11 mouse cellular contexts compared by ENCODE assay signal in the genomic region with DNA sequence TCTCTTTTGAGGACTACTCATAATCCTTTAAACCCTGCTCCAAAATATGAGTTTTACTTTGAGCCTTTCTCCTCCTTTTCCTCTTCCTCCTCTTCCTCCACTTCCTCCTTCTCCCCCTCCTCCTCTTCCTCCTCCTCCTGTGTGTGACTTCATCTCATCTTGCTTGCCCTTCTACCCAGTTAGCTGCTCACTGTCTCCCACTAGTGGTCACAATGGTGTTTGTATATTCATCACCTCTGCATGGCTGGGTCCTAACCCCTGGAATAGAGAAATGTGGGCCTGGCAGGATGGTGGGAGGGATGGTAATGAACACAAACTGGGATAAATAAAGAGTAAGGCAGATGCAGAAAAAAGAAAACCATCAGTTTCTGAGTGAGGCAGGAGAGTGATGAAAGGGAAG.
DNase-seq lines count a peak whose midpoint lies in the region; ATAC-seq and TF ChIP-seq lines count a peak whose summit lies in the region.
"Had no signal": no experiment of that assay in that cellular context is flagged by ENCODE, and none has a peak within 500 bp of the region (broad histone marks: within the 10 kb centered on the region; RNA-seq: fewer than 3 reads in every experiment).

No protein-coding gene starts in this region.

- H3K27me3 ChIP-seq in forebrain, postnatal 0 days (ENCODE audit: insufficient read depth, low read length) = no peaks in the 10 kb centered on the region
- H3K27me3 ChIP-seq in forebrain, embryonic 14.5 days (replicated peaks; ENCODE audit: control insufficient read depth, insufficient read depth, low read length) = no peaks in the 10 kb centered on the region
- H3K27me3 ChIP-seq in liver, adult 2 months (ENCODE audit: control insufficient read depth, insufficient read depth, low read length) = no peaks in the 10 kb centered on the region
- H3K27me3 ChIP-seq in liver, embryonic 11.5 days (replicated peaks; ENCODE audit: control insufficient read depth, insufficient read depth, low read length) = no peaks in the 10 kb centered on the region
- H3K27me3 ChIP-seq in forebrain, embryonic 15.5 days = no peaks in the 10 kb centered on the region
- H3K27me3 ChIP-seq: megakaryocyte, embryonic 14.5 days had no signal

- no peak overlapping the region for H3K4me2 ChIP-seq in forebrain, postnatal 0 days (ENCODE audit: low read depth)
- H3K4me2 ChIP-seq in forebrain, embryonic 14.5 days (ENCODE audit: low read length) = no peak overlapping the region
- no peak overlapping the region for H3K4me2 ChIP-seq in liver, embryonic 11.5 days
- no peak overlapping the region for H3K4me2 ChIP-seq in forebrain, embryonic 15.5 days (replicated peaks)
- H3K4me2 ChIP-seq: heart, embryonic 11.5 days had no signal

- no peak overlapping the region for H3K9ac ChIP-seq in forebrain, postnatal 0 days
- H3K9ac ChIP-seq in forebrain, embryonic 14.5 days (ENCODE audit: low read length) = no peak overlapping the region
- H3K9ac ChIP-seq in liver, adult 2 months (ENCODE audit: low read depth, low read length) = no peak overlapping the region
- no peak overlapping the region for H3K9ac ChIP-seq in liver, embryonic 11.5 days (ENCODE audit: low read depth, low read length)
- H3K9ac ChIP-seq in forebrain, embryonic 15.5 days (replicated peaks) = no peak overlapping the region

- ATAC-seq in forebrain, postnatal 0 days = no peak
- no peak for ATAC-seq in forebrain, embryonic 14.5 days
- ATAC-seq in liver, embryonic 11.5 days (replicated peaks; ENCODE audit: low FRiP score) = no peak
- ATAC-seq in forebrain, embryonic 15.5 days (replicated peaks) = no peak

- no peaks in the 10 kb centered on the region for H3K36me3 ChIP-seq in forebrain, postnatal 0 days (ENCODE audit: insufficient read depth)
- H3K36me3 ChIP-seq in forebrain, embryonic 14.5 days (ENCODE audit: control insufficient read depth, insufficient read depth, low read length) = no peaks in the 10 kb centered on the region
- H3K36me3 ChIP-seq in liver, adult 2 months (ENCODE audit: control insufficient read depth, insufficient read depth, low read length) = no peaks in the 10 kb centered on the region
- no peaks in the 10 kb centered on the region for H3K36me3 ChIP-seq in liver, embryonic 11.5 days (ENCODE audit: control insufficient read depth, insufficient read depth, low read length)
- H3K36me3 ChIP-seq in forebrain, embryonic 15.5 days = no peaks in the 10 kb centered on the region

- no peak for TF ChIP-seq POLR2A in liver, adult 2 months (IDR thresholded peaks at IDR 0.05; ENCODE audit: extremely low read depth, insufficient read depth, low read length)

- no peak overlapping the region for H3K27ac ChIP-seq in forebrain, postnatal 0 days (ENCODE audit: low read depth, low read length)
- H3K27ac ChIP-seq in forebrain, embryonic 14.5 days (ENCODE audit: low read depth, low read length) = no peak overlapping the region
- H3K27ac ChIP-seq in liver, adult 2 months (replicated peaks; ENCODE audit: insufficient read depth, low read depth, low read length) = no peak overlapping the region
- H3K27ac ChIP-seq in liver, embryonic 11.5 days (ENCODE audit: low read depth, low read length) = no peak overlapping the region
- no peak overlapping the region for H3K27ac ChIP-seq in forebrain, embryonic 15.5 days (replicated peaks)

- no peaks in the 10 kb centered on the region for H3K79me2 ChIP-seq in liver, adult 2 months (ENCODE audit: control insufficient read depth, insufficient read depth, low read length)

- TF ChIP-seq CTCF in forebrain, postnatal 0 days (IDR thresholded peaks at IDR 0.05; ENCODE audit: low read depth) = peak; percentile 49
- peak; percentile 28; the same call in 1 of the 2 replicates for TF ChIP-seq CTCF in liver, adult 2 months (IDR thresholded peaks at IDR 0.05; ENCODE audit: low read depth, low read length)

- H3K4me3 ChIP-seq in forebrain, postnatal 0 days (ENCODE audit: low read depth, low read length) = no peak overlapping the region
- no peak overlapping the region for H3K4me3 ChIP-seq in forebrain, embryonic 14.5 days (ENCODE audit: low read depth, low read length)
- no peak overlapping the region for H3K4me3 ChIP-seq in liver, adult 2 months (ENCODE audit: insufficient read depth, low read depth, low read length)
- H3K4me3 ChIP-seq in liver, embryonic 11.5 days (ENCODE audit: low read depth, low read length) = no peak overlapping the region
- no peak overlapping the region for H3K4me3 ChIP-seq in forebrain, embryonic 15.5 days
- H3K4me3 ChIP-seq: megakaryocyte, embryonic 14.5 days had no signal

- no peaks in the 10 kb centered on the region for H3K9me3 ChIP-seq in forebrain, postnatal 0 days (ENCODE audit: low read length)
- H3K9me3 ChIP-seq in forebrain, embryonic 14.5 days (replicated peaks; ENCODE audit: control insufficient read depth, low read length) = no peaks in the 10 kb centered on the region
- no peaks in the 10 kb centered on the region for H3K9me3 ChIP-seq in liver, embryonic 11.5 days (ENCODE audit: control insufficient read depth, low read length)
- H3K9me3 ChIP-seq in forebrain, embryonic 15.5 days = no peaks in the 10 kb centered on the region

- no peaks in the 10 kb centered on the region for H3K4me1 ChIP-seq in forebrain, postnatal 0 days (ENCODE audit: insufficient read depth)
- no peaks in the 10 kb centered on the region for H3K4me1 ChIP-seq in forebrain, embryonic 14.5 days (ENCODE audit: control insufficient read depth, insufficient read depth, low read length)
- H3K4me1 ChIP-seq in liver, adult 2 months (ENCODE audit: control insufficient read depth, insufficient read depth, low read length) = no peaks in the 10 kb centered on the region
- H3K4me1 ChIP-seq in liver, embryonic 11.5 days (replicated peaks; ENCODE audit: control insufficient read depth, insufficient read depth, low read length) = no peaks in the 10 kb centered on the region
- H3K4me1 ChIP-seq in forebrain, embryonic 15.5 days = no peaks in the 10 kb centered on the region
- H3K4me1 ChIP-seq: megakaryocyte, embryonic 14.5 days had no signal

- DNase-seq in forebrain, postnatal 0 days = no peak
- DNase-seq in forebrain, embryonic 14.5 days (ENCODE audit: low spot score) = no peak
- DNase-seq in liver, adult 2 months (ENCODE audit: extremely low read depth, low read depth, low spot score) = peak; percentile 6
- DNase-seq in liver, embryonic 11.5 days (ENCODE audit: low spot score) = no peak
- peak; percentile 58 for DNase-seq in ES-CJ7 (ENCODE audit: low read depth, low spot score)
- DNase-seq in forelimb bud, embryonic 11.5 days (ENCODE audit: low read depth, low spot score) = peak; percentile 27
- no peak for DNase-seq in layer of hippocampus, postnatal 36 days
- DNase-seq: thymus, postnatal 14 days had no signal

Comparison
In these comparisons a context has a peak if more than half of its experiments do, and no peak if none do; other contexts are left out.
1. DNase-seq: peak in liver, adult 2 months (single experiment), ES-CJ7 (single experiment) and forelimb bud, embryonic 11.5 days (single experiment); none in forebrain, postnatal 0 days (single experiment), forebrain, embryonic 14.5 days (single experiment), liver, embryonic 11.5 days (single experiment) and layer of hippocampus, postnatal 36 days (0 of 2).